Mouse (Mus musculus) lung, postnatal 0 days (tissue): ENCODE data around the gene Psmb3.

ENCODE experiments used
- CTCF ChIP-seq: IDR thresholded peaks from 2 replicates; pipeline ENCODE4 v1.5.1; 2016; ENCODE audit warnings: antibody characterized with exemption, mild to moderate bottlenecking
- EP300 ChIP-seq: IDR thresholded peaks from 2 replicates; pipeline ENCODE4 v1.6.1; 2016; ENCODE audit warnings: antibody characterized with exemption, mild to moderate bottlenecking, control low read depth

- TF ChIP-seq CTCF (no peak), EP300 (no peak)
These were observed 30.1 kb upstream of the Psmb3 start for GRCm38 (mm10) chr11:97673148-97673547.
